Mouse (Mus musculus): ENCODE data around the gene Mical3. TPM values are rescaled to one million over a fixed set of nuclear protein-coding genes. Genes with fewer than 3 reads are reported as not detected.

The Mical3 gene
- total and polyA plus RNA-seq, 2 experiments, result 5.8 to 7.9 TPM

GRCm38 (mm10) chr6:121082094-121082473 is 48.7 kb downstream of the Mical3 start:
- no peaks in the 10 kb centered on the region for H3K27me3 ChIP-seq (ENCODE audit: control insufficient read depth, insufficient read depth, low read length)
- H3K36me3 ChIP-seq (ENCODE audit: control insufficient read depth, insufficient read depth, low read length), result no peaks in the 10 kb centered on the region
- TF ChIP-seq CTCF (IDR thresholded peaks at IDR 0.05; ENCODE audit: low read depth, low read length) (no peak), POLR2A (IDR thresholded peaks at IDR 0.05; ENCODE audit: extremely low read depth, insufficient read depth, low read length) (no peak)
- H3K79me2 ChIP-seq (ENCODE audit: control insufficient read depth, insufficient read depth, low read length), result peaks cover 71% of the 10 kb centered on the region
- no peak overlapping the region for H3K9ac ChIP-seq (ENCODE audit: low read depth, low read length)
- DNase-seq (ENCODE audit: extremely low read depth, low read depth, low spot score), result no peak
- H3K4me3 ChIP-seq (ENCODE audit: insufficient read depth, low read depth, low read length), result no peak overlapping the region
- H3K4me1 ChIP-seq (ENCODE audit: control insufficient read depth, insufficient read depth, low read length), result peaks cover 19% of the 10 kb centered on the region
- no peak overlapping the region for H3K27ac ChIP-seq (replicated peaks; ENCODE audit: insufficient read depth, low read depth, low read length)
- WGBS, result 91% methylated on average over 10 of the region's 10 CpGs

- WGBS, result 63% methylated on average over 26 of the region's 26 CpGs
Observed at GRCm38 (mm10) chr6:121081288-121082093, 49.3 kb downstream of the Mical3 start.

GRCm38 (mm10) chr6:121078175-121078574 is 52.6 kb downstream of the Mical3 start:
- Histone ChIP-seq H3K9ac (ENCODE audit: low read depth, low read length) (no peak overlapping the region), H3K36me3 (ENCODE audit: control insufficient read depth, insufficient read depth, low read length) (no peaks in the 10 kb centered on the region), H3K79me2 (ENCODE audit: control insufficient read depth, insufficient read depth, low read length) (peaks cover 61% of the 10 kb centered on the region), H3K4me1 (ENCODE audit: control insufficient read depth, insufficient read depth, low read length) (no peaks in the 10 kb centered on the region; the same call in 1 of the 2 replicates), H3K4me3 (ENCODE audit: insufficient read depth, low read depth, low read length) (no peak overlapping the region), H3K27me3 (ENCODE audit: control insufficient read depth, insufficient read depth, low read length) (no peaks in the 10 kb centered on the region), H3K27ac (replicated peaks; ENCODE audit: insufficient read depth, low read depth, low read length) (no peak overlapping the region)
- TF ChIP-seq POLR2A (IDR thresholded peaks at IDR 0.05; ENCODE audit: extremely low read depth, insufficient read depth, low read length) (no peak), CTCF (IDR thresholded peaks at IDR 0.05; ENCODE audit: low read depth, low read length) (no peak)
- 73% methylated on average over 5 of the region's 5 CpGs for WGBS
- DNase-seq (ENCODE audit: extremely low read depth, low read depth, low spot score), result no peak

More at GRCm38 (mm10) chr6:121081288-121082093, 49.3 kb downstream of the Mical3 start:
- no peak overlapping the region for H3K9ac ChIP-seq (ENCODE audit: low read depth, low read length)
- DNase-seq (ENCODE audit: extremely low read depth, low read depth, low spot score), result no peak
- no peak for TF ChIP-seq CTCF (IDR thresholded peaks at IDR 0.05; ENCODE audit: low read depth, low read length)
- TF ChIP-seq POLR2A (IDR thresholded peaks at IDR 0.05; ENCODE audit: extremely low read depth, insufficient read depth, low read length), result no peak
- H3K36me3 ChIP-seq (ENCODE audit: control insufficient read depth, insufficient read depth, low read length), result no peaks in the 10 kb centered on the region
- no peaks in the 10 kb centered on the region for H3K27me3 ChIP-seq (ENCODE audit: control insufficient read depth, insufficient read depth, low read length)
- no peak overlapping the region for H3K4me3 ChIP-seq (ENCODE audit: insufficient read depth, low read depth, low read length)
- no peak overlapping the region for H3K27ac ChIP-seq (replicated peaks; ENCODE audit: insufficient read depth, low read depth, low read length)
- peaks cover 15% of the 10 kb centered on the region for H3K4me1 ChIP-seq (ENCODE audit: control insufficient read depth, insufficient read depth, low read length)
- peaks cover 74% of the 10 kb centered on the region for H3K79me2 ChIP-seq (ENCODE audit: control insufficient read depth, insufficient read depth, low read length)

GRCm38 (mm10) chr6:121076929-121077566 is 53.8 kb downstream of the Mical3 start:
- H3K4me3 ChIP-seq (ENCODE audit: insufficient read depth, low read depth, low read length), result no peak overlapping the region
- no peak for DNase-seq (ENCODE audit: extremely low read depth, low read depth, low spot score)
- TF ChIP-seq CTCF (IDR thresholded peaks at IDR 0.05; ENCODE audit: low read depth, low read length), result no peak
- H3K9ac ChIP-seq (ENCODE audit: low read depth, low read length), result no peak overlapping the region
- H3K36me3 ChIP-seq (ENCODE audit: control insufficient read depth, insufficient read depth, low read length), result no peaks in the 10 kb centered on the region
- H3K27ac ChIP-seq (replicated peaks; ENCODE audit: insufficient read depth, low read depth, low read length), result no peak overlapping the region
- 80% methylated on average over 12 of the region's 12 CpGs for WGBS
- H3K79me2 ChIP-seq (ENCODE audit: control insufficient read depth, insufficient read depth, low read length), result peaks cover 61% of the 10 kb centered on the region
- H3K4me1 ChIP-seq (ENCODE audit: control insufficient read depth, insufficient read depth, low read length), result no peaks in the 10 kb centered on the region; the same call in 1 of the 2 replicates
- H3K27me3 ChIP-seq (ENCODE audit: control insufficient read depth, insufficient read depth, low read length), result no peaks in the 10 kb centered on the region

GRCm38 (mm10) chr6:121075763-121076162 is 55.0 kb downstream of the Mical3 start:
- no peak for TF ChIP-seq POLR2A (IDR thresholded peaks at IDR 0.05; ENCODE audit: extremely low read depth, insufficient read depth, low read length)
- no peak for TF ChIP-seq CTCF (IDR thresholded peaks at IDR 0.05; ENCODE audit: low read depth, low read length)
- Histone ChIP-seq H3K4me1 (ENCODE audit: control insufficient read depth, insufficient read depth, low read length) (peaks cover 3% of the 10 kb centered on the region; the same call in 1 of the 2 replicates), H3K9ac (ENCODE audit: low read depth, low read length) (no peak overlapping the region), H3K79me2 (ENCODE audit: control insufficient read depth, insufficient read depth, low read length) (peaks cover 56% of the 10 kb centered on the region), H3K27ac (replicated peaks; ENCODE audit: insufficient read depth, low read depth, low read length) (no peak overlapping the region), H3K4me3 (ENCODE audit: insufficient read depth, low read depth, low read length) (no peak overlapping the region), H3K36me3 (ENCODE audit: control insufficient read depth, insufficient read depth, low read length) (no peaks in the 10 kb centered on the region), H3K27me3 (ENCODE audit: control insufficient read depth, insufficient read depth, low read length) (no peaks in the 10 kb centered on the region)
- 100% methylated on average over 1 of the region's 1 CpGs for WGBS
- no peak for DNase-seq (ENCODE audit: extremely low read depth, low read depth, low spot score)

DNA sequence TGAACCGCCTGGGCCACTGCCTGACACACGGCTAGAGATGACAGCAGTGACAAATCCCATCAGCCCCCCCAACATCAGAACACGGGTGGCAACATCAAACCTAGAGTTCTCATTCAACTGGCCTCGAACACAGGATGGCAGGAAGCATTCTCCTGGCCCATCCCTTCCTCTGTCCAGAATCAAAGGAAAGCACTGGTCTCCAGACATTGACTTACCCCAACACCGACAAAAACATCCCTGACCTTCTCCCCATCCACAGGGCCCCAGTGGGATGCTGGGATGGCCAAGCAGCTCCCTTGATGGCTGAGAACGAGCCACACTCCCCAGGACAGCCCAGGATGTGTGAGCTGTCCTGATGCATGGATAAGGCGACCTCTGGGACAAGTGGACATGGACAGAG is 57.5 kb downstream of the Mical3 start:
- H3K27ac ChIP-seq (replicated peaks; ENCODE audit: insufficient read depth, low read depth, low read length), result no peak overlapping the region
- WGBS, result 88% methylated on average over 7 of the region's 7 CpGs
- DNase-seq (ENCODE audit: extremely low read depth, low read depth, low spot score), result no peak
- H3K27me3 ChIP-seq (ENCODE audit: control insufficient read depth, insufficient read depth, low read length), result no peaks in the 10 kb centered on the region
- no peak for TF ChIP-seq POLR2A (IDR thresholded peaks at IDR 0.05; ENCODE audit: extremely low read depth, insufficient read depth, low read length)
- TF ChIP-seq CTCF (IDR thresholded peaks at IDR 0.05; ENCODE audit: low read depth, low read length), result no peak
- H3K9ac ChIP-seq (ENCODE audit: low read depth, low read length), result no peak overlapping the region
- H3K4me1 ChIP-seq (ENCODE audit: control insufficient read depth, insufficient read depth, low read length), result peaks cover 12% of the 10 kb centered on the region; the same call in 1 of the 2 replicates
- H3K4me3 ChIP-seq (ENCODE audit: insufficient read depth, low read depth, low read length), result no peak overlapping the region
- peaks cover 54% of the 10 kb centered on the region for H3K79me2 ChIP-seq (ENCODE audit: control insufficient read depth, insufficient read depth, low read length)
- H3K36me3 ChIP-seq (ENCODE audit: control insufficient read depth, insufficient read depth, low read length), result no peaks in the 10 kb centered on the region

Measured in liver, adult 2 months (tissue).